Mouse (Mus musculus): ENCODE measurements around the gene Gabpb1. TPM values are rescaled to one million over a fixed set of nuclear protein-coding genes. Genes with fewer than 3 reads are reported as not detected.

Gabpb1 gene
- polyA plus RNA-seq, 1 experiment from 2014 or later: 23.2 TPM

DNA sequence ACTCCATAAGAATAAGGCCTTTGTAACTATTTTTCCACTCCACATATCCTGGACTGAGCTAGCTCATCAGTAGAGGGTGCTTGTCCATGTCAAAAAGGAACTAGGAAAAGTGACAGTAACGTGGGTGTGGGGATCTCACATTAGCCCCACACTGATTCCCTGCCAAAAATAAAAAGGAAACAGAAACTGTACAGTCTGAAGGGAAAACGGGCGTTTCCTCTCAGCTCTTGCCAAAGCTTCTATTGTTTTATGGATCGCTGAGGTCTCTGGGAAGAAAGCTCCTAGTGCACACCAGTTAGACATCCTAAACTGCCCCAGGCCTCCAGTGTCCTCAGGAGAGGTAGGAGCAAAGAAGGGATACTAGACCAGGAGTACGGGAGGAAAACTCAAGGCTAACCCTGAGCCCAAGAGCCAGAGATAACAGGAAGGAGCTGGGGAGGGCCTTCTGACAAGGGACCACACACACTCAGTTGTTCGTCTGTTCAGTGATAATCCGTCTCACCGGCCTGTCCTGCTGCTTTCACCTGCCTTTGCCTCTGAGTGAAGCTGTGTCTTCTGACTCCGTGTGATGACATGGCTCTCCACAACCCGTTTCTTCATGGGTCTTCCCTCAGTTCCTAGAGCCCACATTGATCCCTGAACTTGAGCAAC, 68.5 kb downstream of the Gabpb1 start:
- H3K4me1 ChIP-seq (replicated peaks): peaks cover 2% of the 10 kb centered on the region; the same call in 1 of the 2 replicates
- peaks cover 5% of the 10 kb centered on the region; the same call in 1 of the 2 replicates for H3K27me3 ChIP-seq
- no peak overlapping the region for H3K4me2 ChIP-seq
- ATAC-seq (ENCODE audit: insufficient read depth): no peak
- H3K27ac ChIP-seq (replicated peaks): no peak overlapping the region
- no peaks in the 10 kb centered on the region for H3K9me3 ChIP-seq (replicated peaks)
- H3K4me3 ChIP-seq (replicated peaks): no peak overlapping the region
- 32% methylated on average over 10 of the region's 10 CpGs for WGBS (ENCODE audit: insufficient replicate concordance)
- H3K36me3 ChIP-seq (replicated peaks): no peaks in the 10 kb centered on the region
- H3K9ac ChIP-seq: no peak overlapping the region

GRCm38 (mm10) chr2:126606688-126607062, 69.5 kb downstream of the Gabpb1 start:
- H3K9ac ChIP-seq: no peak overlapping the region
- no peaks in the 10 kb centered on the region for H3K9me3 ChIP-seq (replicated peaks)
- H3K4me3 ChIP-seq (replicated peaks): no peak overlapping the region
- H3K27ac ChIP-seq (replicated peaks): no peak overlapping the region
- ATAC-seq (ENCODE audit: insufficient read depth): no peak
- peaks cover 5% of the 10 kb centered on the region; the same call in 1 of the 2 replicates for H3K27me3 ChIP-seq
- H3K36me3 ChIP-seq (replicated peaks): no peaks in the 10 kb centered on the region
- H3K4me1 ChIP-seq (replicated peaks): peaks cover 4% of the 10 kb centered on the region; the same call in 1 of the 2 replicates
- H3K4me2 ChIP-seq: no peak overlapping the region
- WGBS (ENCODE audit: insufficient replicate concordance): 20% methylated on average over 4 of the region's 4 CpGs

DNA sequence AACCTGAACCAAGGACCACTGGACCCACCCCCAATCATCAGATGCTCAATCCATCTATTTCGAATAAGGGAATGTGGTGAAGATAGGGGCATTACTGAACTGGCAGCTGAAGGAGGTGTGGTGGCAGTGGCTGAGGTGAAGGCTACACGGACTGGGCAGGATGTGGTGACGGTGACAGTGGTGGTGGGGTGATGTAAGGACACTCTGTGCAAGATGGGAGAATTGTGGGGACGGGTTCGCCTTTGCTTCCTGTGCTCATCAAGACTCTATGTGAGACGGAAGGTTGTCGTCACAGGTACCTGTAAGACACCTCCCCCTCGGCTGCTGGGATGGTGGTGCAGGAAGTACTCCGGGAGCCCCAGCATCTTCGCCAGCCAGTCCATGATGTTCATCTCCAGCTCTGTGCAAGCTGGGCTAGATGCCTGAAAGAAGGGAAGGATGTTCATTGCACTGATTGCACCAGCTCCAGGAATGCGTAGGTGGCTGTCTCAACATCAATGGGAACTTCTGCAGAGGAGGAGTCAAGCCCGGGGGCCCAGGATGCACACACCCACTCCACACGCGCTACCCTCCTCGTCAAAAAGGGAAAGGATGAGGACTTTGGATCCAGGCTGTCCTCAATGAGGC, 70.0 kb downstream of the Gabpb1 start:
- Histone ChIP-seq H3K36me3 (replicated peaks) (no peaks in the 10 kb centered on the region), H3K4me1 (replicated peaks) (peaks cover 4% of the 10 kb centered on the region; the same call in 1 of the 2 replicates), H3K27me3 (peaks cover 5% of the 10 kb centered on the region; the same call in 1 of the 2 replicates), H3K9me3 (replicated peaks) (no peaks in the 10 kb centered on the region), H3K4me3 (replicated peaks) (no peak overlapping the region), H3K4me2 (no peak overlapping the region), H3K27ac (replicated peaks) (no peak overlapping the region), H3K9ac (no peak overlapping the region)
- WGBS (ENCODE audit: insufficient replicate concordance): 55% methylated on average over 15 of the region's 15 CpGs
- no peak for ATAC-seq (ENCODE audit: insufficient read depth)

DNA sequence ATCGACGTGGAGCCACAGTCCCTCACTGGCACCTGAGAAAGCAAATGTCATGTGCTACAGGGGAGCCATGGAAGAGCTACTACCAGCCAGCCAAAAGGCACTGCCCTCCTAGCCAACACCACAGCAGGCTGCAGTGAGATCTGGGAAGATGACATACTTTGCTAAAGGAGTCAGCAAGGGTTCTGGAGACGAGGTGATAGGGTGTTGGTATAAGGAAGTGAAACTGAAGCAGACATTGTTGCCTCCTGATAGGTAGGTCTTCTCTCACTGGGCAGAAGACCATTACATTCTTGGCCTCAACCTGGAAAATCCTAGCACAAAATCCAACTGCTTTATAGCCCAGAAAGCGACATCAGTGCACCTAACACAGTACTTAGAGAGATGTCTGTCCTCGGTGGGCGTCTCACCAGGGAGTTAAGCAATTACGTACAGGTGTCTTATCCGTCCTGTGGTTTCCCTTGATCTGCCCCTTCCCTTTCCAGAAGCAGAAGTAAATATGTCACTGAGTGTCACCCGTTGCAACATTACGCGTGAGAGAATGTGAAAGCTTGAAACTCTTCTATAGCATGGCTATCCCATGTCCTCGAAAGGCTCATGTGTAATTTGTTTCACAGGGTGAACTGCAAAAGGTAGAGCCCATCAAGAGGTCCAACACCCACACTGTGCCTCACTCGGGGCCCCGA, 74.1 kb downstream of the Gabpb1 start:
- no peaks in the 10 kb centered on the region for H3K36me3 ChIP-seq (replicated peaks)
- no peaks in the 10 kb centered on the region for H3K9me3 ChIP-seq (replicated peaks)
- WGBS (ENCODE audit: insufficient replicate concordance): 26% methylated on average over 14 of the region's 14 CpGs
- 0 out of 2 replicates have a peak overlapping the region, but pooled peaks have one; percentile 21 for H3K27ac ChIP-seq (replicated peaks)
- H3K4me3 ChIP-seq (replicated peaks): no peak overlapping the region
- no peak for ATAC-seq (ENCODE audit: insufficient read depth)
- no peak overlapping the region for H3K9ac ChIP-seq
- H3K4me1 ChIP-seq (replicated peaks): peaks cover 20% of the 10 kb centered on the region
- H3K27me3 ChIP-seq: peaks cover 5% of the 10 kb centered on the region; the same call in 1 of the 2 replicates
- H3K4me2 ChIP-seq: no peak overlapping the region

DNA sequence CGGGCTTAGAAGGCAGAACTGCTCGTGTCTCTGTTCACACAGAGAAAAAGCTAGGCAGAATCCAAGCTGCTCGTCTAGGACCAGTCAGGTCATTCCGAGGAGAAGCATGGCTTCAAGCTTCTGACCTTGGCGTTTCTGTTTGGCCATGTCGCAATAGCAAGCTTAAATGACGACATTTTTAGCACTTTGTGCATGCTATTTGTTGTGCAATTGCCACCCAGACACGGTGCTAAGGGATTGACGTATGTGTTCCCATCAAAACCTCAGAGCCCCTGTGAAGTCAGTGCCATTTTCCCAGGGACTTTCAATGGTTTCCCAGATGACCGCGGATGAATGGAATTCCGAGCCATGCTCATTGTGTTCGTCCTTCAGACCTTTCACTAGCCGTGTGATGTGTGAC, 75.6 kb downstream of the Gabpb1 start:
- H3K4me2 ChIP-seq: no peak overlapping the region
- no peak overlapping the region for H3K4me3 ChIP-seq (replicated peaks)
- 54% methylated on average over 14 of the region's 14 CpGs for WGBS (ENCODE audit: insufficient replicate concordance)
- no peaks in the 10 kb centered on the region for H3K9me3 ChIP-seq (replicated peaks)
- H3K36me3 ChIP-seq (replicated peaks): no peaks in the 10 kb centered on the region
- no peaks in the 10 kb centered on the region for H3K27me3 ChIP-seq
- peak; percentile 10; the same call in 1 of the 2 replicates for ATAC-seq (ENCODE audit: insufficient read depth)
- no peak overlapping the region for H3K27ac ChIP-seq (replicated peaks)
- peaks cover 22% of the 10 kb centered on the region for H3K4me1 ChIP-seq (replicated peaks)
- H3K9ac ChIP-seq: no peak overlapping the region

- Histone ChIP-seq H3K9me3 (replicated peaks) (no peaks in the 10 kb centered on the region), H3K27me3 (no peaks in the 10 kb centered on the region), H3K4me2 (no peak overlapping the region), H3K4me3 (replicated peaks) (no peak overlapping the region), H3K27ac (replicated peaks) (no peak overlapping the region), H3K9ac (no peak overlapping the region), H3K36me3 (replicated peaks) (no peaks in the 10 kb centered on the region), H3K4me1 (replicated peaks) (peaks cover 22% of the 10 kb centered on the region)
- no peak for ATAC-seq (ENCODE audit: insufficient read depth)
- 9% methylated on average over 3 of the region's 3 CpGs for WGBS (ENCODE audit: insufficient replicate concordance)
Observed at GRCm38 (mm10) chr2:126599005-126599404, 77.1 kb downstream of the Gabpb1 start.

DNA sequence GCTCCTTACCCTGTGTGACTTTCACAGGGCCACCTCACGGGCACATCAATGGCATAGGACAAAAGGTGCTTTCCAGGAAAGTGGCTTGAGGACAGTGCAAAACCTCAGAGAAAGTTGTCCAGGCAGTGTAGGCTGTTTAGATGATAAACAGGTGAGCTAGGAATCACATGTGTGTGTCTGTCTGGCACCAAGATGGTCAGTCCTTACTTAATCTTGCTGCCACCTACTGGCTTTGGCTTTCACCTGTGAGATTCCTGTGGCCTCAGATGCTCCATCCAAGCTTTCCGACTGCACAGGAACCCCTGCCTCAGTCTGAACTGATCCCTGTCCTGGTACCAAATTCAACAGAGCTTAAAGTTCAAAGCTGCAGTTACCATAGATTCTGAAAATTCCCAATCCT, 77.8 kb downstream of the Gabpb1 start:
- Histone ChIP-seq H3K9ac (no peak overlapping the region), H3K4me3 (replicated peaks) (no peak overlapping the region), H3K27ac (replicated peaks) (no peak overlapping the region), H3K27me3 (no peaks in the 10 kb centered on the region), H3K36me3 (replicated peaks) (no peaks in the 10 kb centered on the region), H3K4me2 (no peak overlapping the region), H3K9me3 (replicated peaks) (no peaks in the 10 kb centered on the region), H3K4me1 (replicated peaks) (peaks cover 22% of the 10 kb centered on the region)
- 59% methylated on average over 2 of the region's 2 CpGs for WGBS (ENCODE audit: insufficient replicate concordance)
- ATAC-seq (ENCODE audit: insufficient read depth): no peak

- H3K9ac ChIP-seq: no peak overlapping the region
- H3K27ac ChIP-seq (replicated peaks): no peak overlapping the region
- no peaks in the 10 kb centered on the region for H3K27me3 ChIP-seq
- peaks cover 21% of the 10 kb centered on the region for H3K4me1 ChIP-seq (replicated peaks)
- H3K4me2 ChIP-seq: peak overlapping the region; percentile 41
- H3K9me3 ChIP-seq (replicated peaks): no peaks in the 10 kb centered on the region
- 0 out of 2 replicates have a peak overlapping the region, but pooled peaks have one; percentile 0 for H3K4me3 ChIP-seq (replicated peaks)
- ATAC-seq (ENCODE audit: insufficient read depth): no peak
- 63% methylated on average over 20 of the region's 20 CpGs for WGBS (ENCODE audit: insufficient replicate concordance)
- H3K36me3 ChIP-seq (replicated peaks): no peaks in the 10 kb centered on the region
Observed at GRCm38 (mm10) chr2:126597279-126598241, 78.6 kb downstream of the Gabpb1 start.

DNA sequence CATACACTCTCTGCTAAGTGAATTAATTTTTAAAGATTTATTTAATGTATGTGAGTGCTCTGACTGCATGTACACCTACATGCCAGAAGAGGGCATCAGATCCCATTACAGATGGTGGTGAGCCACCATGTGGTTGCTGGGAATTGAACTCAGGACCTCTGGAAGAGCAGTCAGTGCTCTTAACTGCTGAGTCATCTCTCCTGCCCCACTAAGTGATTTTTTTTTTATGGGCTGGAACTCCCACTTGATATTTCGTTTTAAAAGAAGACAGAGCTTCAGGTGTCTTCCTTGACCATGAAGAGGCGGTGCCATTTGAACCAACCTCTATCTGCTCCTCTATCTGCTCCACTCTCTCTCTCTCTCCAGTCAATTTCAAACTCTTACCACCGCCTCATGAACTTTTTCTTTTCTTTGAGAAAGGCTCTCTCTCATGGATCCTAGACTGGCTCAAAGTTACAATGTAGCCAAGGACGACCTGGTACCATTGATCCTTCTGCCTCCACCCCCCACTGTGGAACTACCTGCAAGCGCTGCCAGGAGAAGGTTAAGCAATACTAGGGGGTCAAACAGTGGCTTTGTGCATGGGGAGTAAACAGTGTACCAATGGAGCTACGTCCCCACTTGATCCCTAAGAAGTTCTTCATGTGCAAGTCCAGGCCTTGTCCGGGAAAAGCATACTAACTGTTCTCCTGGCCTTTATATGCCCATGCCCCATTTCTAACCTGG, 79.6 kb downstream of the Gabpb1 start:
- no peaks in the 10 kb centered on the region for H3K9me3 ChIP-seq (replicated peaks)
- H3K9ac ChIP-seq: no peak overlapping the region
- H3K4me3 ChIP-seq (replicated peaks): no peak overlapping the region
- no peaks in the 10 kb centered on the region for H3K36me3 ChIP-seq (replicated peaks)
- H3K27me3 ChIP-seq: no peaks in the 10 kb centered on the region
- no peak overlapping the region for H3K27ac ChIP-seq (replicated peaks)
- peak; percentile 23; the same call in 1 of the 2 replicates for ATAC-seq (ENCODE audit: insufficient read depth)
- 71% methylated on average over 7 of the region's 7 CpGs for WGBS (ENCODE audit: insufficient replicate concordance)
- H3K4me2 ChIP-seq: no peak overlapping the region
- peaks cover 20% of the 10 kb centered on the region for H3K4me1 ChIP-seq (replicated peaks)
